Mouse (Mus musculus): ENCODE measurements around the gene Galr2. TPM values are rescaled to one million over a fixed set of nuclear protein-coding genes. Genes with fewer than 3 reads are reported as not detected.
A peak's percentile ranks its signal among the peaks of the same experiment; 100 is the strongest.

The Galr2 gene
- polyA plus RNA-seq, 1 experiment = 1.1 TPM

DNA sequence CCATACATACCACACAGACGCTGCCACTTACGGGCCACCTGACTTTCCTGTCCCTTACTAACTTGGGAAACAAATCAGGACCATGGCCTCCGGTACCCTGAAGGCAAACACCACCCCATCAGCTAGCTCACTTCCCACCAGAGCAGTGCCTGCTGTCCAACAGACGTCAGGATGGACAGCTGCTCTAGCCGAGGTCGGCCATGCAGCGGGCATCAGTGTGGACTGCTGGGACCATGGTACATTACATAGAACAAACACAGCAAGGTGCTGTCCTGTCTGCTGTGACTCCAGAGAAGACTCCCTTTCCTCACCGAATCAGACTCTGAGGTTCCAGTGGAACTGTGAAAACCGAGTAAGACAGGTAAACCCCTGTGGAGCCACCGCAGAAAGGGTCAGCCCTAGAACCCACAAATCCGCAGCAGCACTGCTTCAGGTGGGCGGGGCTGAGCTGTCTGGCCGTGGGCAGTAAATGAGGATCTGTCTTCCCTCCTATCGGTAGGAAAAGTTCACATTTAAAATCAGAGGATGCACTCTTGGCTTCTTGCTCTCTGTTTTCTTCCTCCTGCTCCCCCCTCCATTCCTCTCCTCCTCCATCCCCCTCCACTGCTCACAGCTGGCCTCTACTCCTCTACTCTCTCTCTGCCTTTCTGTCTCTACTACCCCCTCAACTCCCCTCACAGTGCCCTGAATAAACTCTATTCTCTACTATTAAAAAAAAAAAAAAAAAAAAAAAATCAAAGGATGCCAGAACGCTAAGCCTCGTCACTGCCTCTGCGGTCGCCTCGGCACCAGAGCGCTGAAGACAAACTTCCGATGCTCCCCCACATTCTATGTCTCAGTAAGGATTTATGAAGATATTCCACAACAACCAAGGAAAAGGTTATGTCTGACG lies 25.4 kb upstream of the Galr2 start:
- DNase-seq = no peak
- WGBS = 27% methylated on average over 22 of the region's 22 CpGs
- no peaks in the 10 kb centered on the region for H3K27me3 ChIP-seq (ENCODE audit: control insufficient read depth, insufficient read depth, low read length)
- H3K27ac ChIP-seq (ENCODE audit: control insufficient read depth, insufficient read depth, low read length) = peak overlapping the region; percentile 55; the same call in 1 of the 2 replicates
- no peak for TF ChIP-seq POLR2A (IDR thresholded peaks at IDR 0.05; ENCODE audit: control insufficient read depth, extremely low read depth, insufficient read depth, low read length, poor library complexity)
- no peak for TF ChIP-seq CTCF (IDR thresholded peaks at IDR 0.05; ENCODE audit: borderline replicate concordance, control insufficient read depth, extremely low read depth, insufficient read depth, low read length, poor library complexity)
- peaks cover 40% of the 10 kb centered on the region for H3K36me3 ChIP-seq (ENCODE audit: control insufficient read depth, insufficient read depth, low read length)
- peaks cover 48% of the 10 kb centered on the region for H3K4me1 ChIP-seq (replicated peaks; ENCODE audit: control insufficient read depth, insufficient read depth, low read length)
- H3K4me3 ChIP-seq (ENCODE audit: control insufficient read depth, insufficient read depth, low read length) = no peak overlapping the region

- H3K4me1 ChIP-seq (replicated peaks; ENCODE audit: control insufficient read depth, insufficient read depth, low read length) = peaks cover 48% of the 10 kb centered on the region
- peak overlapping the region; percentile 54; the same call in 1 of the 2 replicates for H3K27ac ChIP-seq (ENCODE audit: control insufficient read depth, insufficient read depth, low read length)
- no peak for DNase-seq
- 56% methylated on average over 9 of the region's 9 CpGs for WGBS
- no peaks in the 10 kb centered on the region for H3K27me3 ChIP-seq (ENCODE audit: control insufficient read depth, insufficient read depth, low read length)
- H3K4me3 ChIP-seq (ENCODE audit: control insufficient read depth, insufficient read depth, low read length) = no peak overlapping the region
- H3K36me3 ChIP-seq (ENCODE audit: control insufficient read depth, insufficient read depth, low read length) = peaks cover 41% of the 10 kb centered on the region
- no peak for TF ChIP-seq CTCF (IDR thresholded peaks at IDR 0.05; ENCODE audit: borderline replicate concordance, control insufficient read depth, extremely low read depth, insufficient read depth, low read length, poor library complexity)
- no peak for TF ChIP-seq POLR2A (IDR thresholded peaks at IDR 0.05; ENCODE audit: control insufficient read depth, extremely low read depth, insufficient read depth, low read length, poor library complexity)
Measured at GRCm38 (mm10) chr11:116255982-116256675, 24.6 kb upstream of the Galr2 start.

- H3K27ac ChIP-seq (ENCODE audit: control insufficient read depth, insufficient read depth, low read length) = peak overlapping the region; percentile 36; the same call in 1 of the 2 replicates
- WGBS = 12% methylated on average over 8 of the region's 8 CpGs
Measured at GRCm38 (mm10) chr11:116259461-116259860, 21.3 kb upstream of the Galr2 start.

GRCm38 (mm10) chr11:116260259-116260658 lies 20.5 kb upstream of the Galr2 start:
- H3K27ac ChIP-seq (ENCODE audit: control insufficient read depth, insufficient read depth, low read length) = no peak overlapping the region; the same call in 1 of the 2 replicates
- no peaks in the 10 kb centered on the region for H3K27me3 ChIP-seq (ENCODE audit: control insufficient read depth, insufficient read depth, low read length)
- H3K36me3 ChIP-seq (ENCODE audit: control insufficient read depth, insufficient read depth, low read length) = peaks cover 53% of the 10 kb centered on the region
- no peak for TF ChIP-seq POLR2A (IDR thresholded peaks at IDR 0.05; ENCODE audit: control insufficient read depth, extremely low read depth, insufficient read depth, low read length, poor library complexity)
- TF ChIP-seq CTCF (IDR thresholded peaks at IDR 0.05; ENCODE audit: borderline replicate concordance, control insufficient read depth, extremely low read depth, insufficient read depth, low read length, poor library complexity) = no peak
- H3K4me1 ChIP-seq (replicated peaks; ENCODE audit: control insufficient read depth, insufficient read depth, low read length) = peaks cover 28% of the 10 kb centered on the region
- no peak for DNase-seq
- no peak overlapping the region for H3K4me3 ChIP-seq (ENCODE audit: control insufficient read depth, insufficient read depth, low read length)
- 79% methylated on average over 7 of the region's 7 CpGs for WGBS

More at GRCm38 (mm10) chr11:116259461-116259860, 21.3 kb upstream of the Galr2 start:
- no peaks in the 10 kb centered on the region for H3K27me3 ChIP-seq (ENCODE audit: control insufficient read depth, insufficient read depth, low read length)
- peak; percentile 48 for DNase-seq
- H3K4me3 ChIP-seq (ENCODE audit: control insufficient read depth, insufficient read depth, low read length) = no peak overlapping the region
- TF ChIP-seq POLR2A (IDR thresholded peaks at IDR 0.05; ENCODE audit: control insufficient read depth, extremely low read depth, insufficient read depth, low read length, poor library complexity) (no peak), CTCF (IDR thresholded peaks at IDR 0.05; ENCODE audit: borderline replicate concordance, control insufficient read depth, extremely low read depth, insufficient read depth, low read length, poor library complexity) (no peak)
- H3K4me1 ChIP-seq (replicated peaks; ENCODE audit: control insufficient read depth, insufficient read depth, low read length) = peaks cover 35% of the 10 kb centered on the region
- H3K36me3 ChIP-seq (ENCODE audit: control insufficient read depth, insufficient read depth, low read length) = peaks cover 52% of the 10 kb centered on the region

GRCm38 (mm10) chr11:116265352-116265751 lies 15.4 kb upstream of the Galr2 start:
- peak; percentile 34 for DNase-seq
- no peak for TF ChIP-seq POLR2A (IDR thresholded peaks at IDR 0.05; ENCODE audit: control insufficient read depth, extremely low read depth, insufficient read depth, low read length, poor library complexity)
- TF ChIP-seq CTCF (IDR thresholded peaks at IDR 0.05; ENCODE audit: borderline replicate concordance, control insufficient read depth, extremely low read depth, insufficient read depth, low read length, poor library complexity) = no peak
- Histone ChIP-seq H3K27ac (ENCODE audit: control insufficient read depth, insufficient read depth, low read length) (peak overlapping the region; percentile 34; the same call in 1 of the 2 replicates), H3K4me3 (ENCODE audit: control insufficient read depth, insufficient read depth, low read length) (no peak overlapping the region), H3K36me3 (ENCODE audit: control insufficient read depth, insufficient read depth, low read length) (peaks cover 64% of the 10 kb centered on the region), H3K27me3 (ENCODE audit: control insufficient read depth, insufficient read depth, low read length) (no peaks in the 10 kb centered on the region), H3K4me1 (replicated peaks; ENCODE audit: control insufficient read depth, insufficient read depth, low read length) (peaks cover 3% of the 10 kb centered on the region; the same call in 1 of the 2 replicates)
- WGBS = 7% methylated on average over 11 of the region's 11 CpGs

DNA sequence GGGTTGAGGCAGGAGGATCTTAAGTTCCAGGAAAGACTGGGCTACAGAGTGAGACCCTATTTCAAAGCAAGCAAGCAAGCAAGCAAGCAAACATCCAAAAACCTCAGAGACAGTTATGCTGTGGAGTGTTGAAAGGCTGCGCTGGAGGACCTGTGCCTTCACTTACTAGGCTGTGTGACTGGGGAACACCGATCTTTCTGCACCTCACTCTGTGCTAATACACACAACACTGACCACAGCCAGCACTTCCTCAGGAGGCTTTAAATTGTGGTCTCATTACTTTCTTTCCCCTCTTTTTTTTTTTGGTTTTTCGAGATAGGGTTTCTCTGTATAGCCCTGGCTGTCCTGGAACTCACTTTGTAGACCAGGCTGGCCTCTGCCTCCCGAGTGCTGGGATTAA lies 14.9 kb upstream of the Galr2 start:
- no peak for TF ChIP-seq CTCF (IDR thresholded peaks at IDR 0.05; ENCODE audit: borderline replicate concordance, control insufficient read depth, extremely low read depth, insufficient read depth, low read length, poor library complexity)
- no peak for TF ChIP-seq POLR2A (IDR thresholded peaks at IDR 0.05; ENCODE audit: control insufficient read depth, extremely low read depth, insufficient read depth, low read length, poor library complexity)

More for the DNA sequence above, 14.9 kb upstream of the Galr2 start:
- Histone ChIP-seq H3K4me1 (replicated peaks; ENCODE audit: control insufficient read depth, insufficient read depth, low read length) (peaks cover 3% of the 10 kb centered on the region; the same call in 1 of the 2 replicates), H3K4me3 (ENCODE audit: control insufficient read depth, insufficient read depth, low read length) (no peak overlapping the region), H3K36me3 (ENCODE audit: control insufficient read depth, insufficient read depth, low read length) (peaks cover 60% of the 10 kb centered on the region), H3K27ac (ENCODE audit: control insufficient read depth, insufficient read depth, low read length) (peak overlapping the region; percentile 34; the same call in 1 of the 2 replicates), H3K27me3 (ENCODE audit: control insufficient read depth, insufficient read depth, low read length) (no peaks in the 10 kb centered on the region)
- no peak for DNase-seq
- WGBS = 45% methylated on average over 4 of the region's 4 CpGs

Measured in thymus, adult 2 months (tissue).